Mouse (Mus musculus) frontal cortex, postnatal 14 days (tissue): ENCODE results near the gene Rybp.

ENCODE experiments used
- DNase-seq, 2 experiments: peaks; one replicate each; pipeline ENCODE4 v3.0.0; 2022; ENCODE audit warnings: low spot score in 2 of 2

Rybp gene

GRCm38 (mm10) chr6:100219971-100220370, 67.3 kb downstream of the Rybp start:
- no peak for DNase-seq

- peak; percentile 60 to 79 for DNase-seq
Observed at GRCm38 (mm10) chr6:100218541-100219341, 68.5 kb downstream of the Rybp start.

GRCm38 (mm10) chr6:100217507-100217906, 69.8 kb downstream of the Rybp start:
- DNase-seq, result no peak

GRCm38 (mm10) chr6:100216945-100217344, 70.3 kb downstream of the Rybp start:
- no peak for DNase-seq

- DNase-seq, result no peak
Observed at GRCm38 (mm10) chr6:100215809-100216208, 71.5 kb downstream of the Rybp start.

- DNase-seq, result no peak
Observed at GRCm38 (mm10) chr6:100214132-100214913, 73.0 kb downstream of the Rybp start.

- DNase-seq, result no peak
Observed at GRCm38 (mm10) chr6:100213596-100213995, 73.7 kb downstream of the Rybp start.

GRCm38 (mm10) chr6:100212820-100213219, 74.5 kb downstream of the Rybp start:
- no peak for DNase-seq

GRCm38 (mm10) chr6:100211646-100212045, 75.6 kb downstream of the Rybp start:
- no peak for DNase-seq

GRCm38 (mm10) chr6:100210517-100210916, 76.8 kb downstream of the Rybp start:
- DNase-seq, result no peak

GRCm38 (mm10) chr6:100206741-100207275, 80.5 kb downstream of the Rybp start:
- peak; percentile 80 to 86 for DNase-seq

GRCm38 (mm10) chr6:100206261-100206660, 81.0 kb downstream of the Rybp start:
- no peak for DNase-seq

- no peak for DNase-seq
Observed at GRCm38 (mm10) chr6:100204436-100204835, 82.8 kb downstream of the Rybp start.

- DNase-seq, result no peak
Observed at GRCm38 (mm10) chr6:100203492-100203891, 83.8 kb downstream of the Rybp start.

GRCm38 (mm10) chr6:100202091-100202490, 85.2 kb downstream of the Rybp start:
- no peak for DNase-seq

- DNase-seq, result no peak
Observed at GRCm38 (mm10) chr6:100197102-100197501, 90.2 kb downstream of the Rybp start.

GRCm38 (mm10) chr6:100195870-100196409, 91.3 kb downstream of the Rybp start:
- DNase-seq, result no peak

- no peak for DNase-seq
Observed at GRCm38 (mm10) chr6:100195091-100195490, 92.2 kb downstream of the Rybp start.

- no peak for DNase-seq
Observed at GRCm38 (mm10) chr6:100193760-100194159, 93.5 kb downstream of the Rybp start.

GRCm38 (mm10) chr6:100192691-100193229, 94.5 kb downstream of the Rybp start:
- no peak for DNase-seq

- DNase-seq, result no peak
Observed at GRCm38 (mm10) chr6:100190803-100191559, 96.3 kb downstream of the Rybp start.
